Mouse (Mus musculus) brain, embryonic 14.5 days (tissue): ENCODE results near the gene Pycr2.

ENCODE experiments used
- CTCF ChIP-seq: fragments of 200-500 bp; IDR thresholded peaks from 2 replicates; pipeline ENCODE4 v1.5.1; 2012; ENCODE audit warnings: inconsistent platforms, mild to moderate bottlenecking, moderate library complexity, borderline replicate concordance; ENCODE audit not compliant: insufficient read depth, insufficient read length; ENCODE audit errors: extremely low read depth
- POLR2A ChIP-seq: fragments of 200-500 bp; IDR thresholded peaks from 2 replicates; pipeline ENCODE4 v1.6.1; 2012; ENCODE audit warnings: mild to moderate bottlenecking, inconsistent platforms, borderline replicate concordance; ENCODE audit not compliant: poor library complexity, insufficient read depth, insufficient read length, severe bottlenecking; ENCODE audit errors: extremely low read depth

DNA sequence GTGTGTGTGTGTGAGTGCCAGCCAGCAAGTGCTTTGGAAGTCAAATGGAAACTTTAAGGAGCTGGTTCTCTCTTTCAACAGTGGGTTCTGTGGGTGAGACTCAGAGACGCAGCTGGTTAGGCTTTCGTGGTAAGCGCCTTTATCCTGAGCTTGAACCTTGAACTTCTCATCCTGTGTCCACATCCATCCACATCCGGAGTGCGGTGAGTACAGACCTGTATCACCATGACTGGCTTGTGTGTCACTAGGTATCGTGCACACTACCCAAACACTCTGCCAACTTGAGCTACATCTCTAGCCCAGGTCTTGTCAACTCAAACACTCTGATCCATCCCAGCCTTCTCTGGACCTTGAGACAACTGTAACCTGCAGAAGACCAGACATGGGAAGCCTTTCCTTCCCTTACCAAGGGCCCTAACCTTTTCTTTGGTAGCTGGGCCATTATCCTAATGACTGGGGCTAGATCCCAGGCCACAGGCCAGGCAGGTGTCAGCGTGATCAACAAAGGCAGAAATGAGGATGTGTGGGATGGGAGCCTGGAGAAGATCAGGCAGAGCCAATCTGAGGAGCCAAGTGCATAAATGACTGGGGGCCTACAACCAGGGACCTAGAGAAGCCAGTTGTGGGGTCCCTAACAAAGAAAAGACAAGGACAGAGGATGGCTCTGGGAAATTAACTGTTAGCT, 36.8 kb downstream of the Pycr2 start:
- TF ChIP-seq CTCF: no peak
- no peak for TF ChIP-seq POLR2A
